Mouse (Mus musculus) neural tube, embryonic 10.5 days (tissue): ENCODE data around the gene Rac3.
"Not testable (repeated sequence)": the region's sequence is repeated elsewhere in the genome, so short reads cannot be mapped to it uniquely, and the experiment has no call there.

Experiments
- DNase-seq: peaks from one replicate; pipeline ENCODE4 v3.0.0-alpha.2; 2017; ENCODE audit warnings: low spot score; ENCODE audit errors: extremely low spot score

The Rac3 gene

GRCm38 (mm10) chr11:120721124-120722066, at the start of gene Rac3:
Rac3 (plus strand) TSS chr11:120721470.
- peak; percentile 77 for DNase-seq

GRCm38 (mm10) chr11:120672687-120673593, 48.3 kb upstream of the Rac3 start, which contains the start of gene Aspscr1:
Aspscr1 (plus strand) TSS chr11:120672973.
- DNase-seq: peak; percentile 94

- no peak for DNase-seq
Observed at GRCm38 (mm10) chr11:120673594-120674122, 47.6 kb upstream of the Rac3 start.

- not testable (repeated sequence) for DNase-seq
Observed at GRCm38 (mm10) chr11:120675875-120676274, 45.4 kb upstream of the Rac3 start.

- DNase-seq: no peak
Observed at GRCm38 (mm10) chr11:120676951-120677350, 44.3 kb upstream of the Rac3 start.

- no peak for DNase-seq
Observed at GRCm38 (mm10) chr11:120679909-120680308, 41.4 kb upstream of the Rac3 start.

- no peak for DNase-seq
Observed at GRCm38 (mm10) chr11:120682683-120683082, 38.6 kb upstream of the Rac3 start.

GRCm38 (mm10) chr11:120683536-120683935, 37.7 kb upstream of the Rac3 start:
- no peak for DNase-seq

GRCm38 (mm10) chr11:120684086-120684485, 37.2 kb upstream of the Rac3 start:
- no peak for DNase-seq

GRCm38 (mm10) chr11:120684660-120685059, 36.6 kb upstream of the Rac3 start:
- no peak for DNase-seq

- DNase-seq: no peak
Observed at GRCm38 (mm10) chr11:120686650-120687272, 34.5 kb upstream of the Rac3 start.

- DNase-seq: no peak
Observed at GRCm38 (mm10) chr11:120689365-120689764, 31.9 kb upstream of the Rac3 start.

- DNase-seq: no peak
Observed at GRCm38 (mm10) chr11:120692471-120693011, 28.7 kb upstream of the Rac3 start.

GRCm38 (mm10) chr11:120693461-120693860, 27.8 kb upstream of the Rac3 start:
- DNase-seq: no peak

- peak; percentile 56 for DNase-seq
Observed at GRCm38 (mm10) chr11:120695184-120695583, 26.1 kb upstream of the Rac3 start.

- peak; percentile 70 for DNase-seq
Observed at GRCm38 (mm10) chr11:120695641-120696040, 25.6 kb upstream of the Rac3 start.

- DNase-seq: no peak
Observed at GRCm38 (mm10) chr11:120696568-120696967, 24.7 kb upstream of the Rac3 start.

- no peak for DNase-seq
Observed at GRCm38 (mm10) chr11:120697741-120698140, 23.5 kb upstream of the Rac3 start.

- no peak for DNase-seq
Observed at GRCm38 (mm10) chr11:120703696-120704454, 17.4 kb upstream of the Rac3 start.
